Mouse (Mus musculus): ENCODE data around the gene Agpat1. TPM values are rescaled to one million over a fixed set of nuclear protein-coding genes. Genes with fewer than 3 reads are reported as not detected.

Gene Agpat1
- polyA plus RNA-seq, 1 experiment = 245 TPM

DNA sequence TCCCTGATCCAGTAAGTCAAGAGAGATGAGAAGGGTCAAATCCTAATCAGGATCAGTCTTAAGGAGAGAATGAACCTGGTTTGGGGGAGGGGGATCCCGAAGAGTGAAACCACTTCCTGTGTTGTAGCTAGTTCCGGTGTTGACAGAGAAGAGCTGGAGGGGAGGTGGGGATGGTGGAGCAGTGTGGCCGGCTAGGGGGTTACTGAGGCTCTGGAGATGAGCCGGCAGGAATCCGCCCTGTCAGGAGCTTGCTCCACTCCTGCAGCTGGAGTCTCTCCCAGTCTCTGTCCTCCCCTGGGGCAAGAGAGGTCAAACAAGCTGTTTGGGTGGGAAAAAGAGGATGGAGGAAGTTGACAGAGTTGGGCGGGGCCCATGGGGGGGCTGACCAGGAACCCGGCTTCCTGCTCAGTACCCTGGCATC lies 14.4 kb upstream of the Agpat1 start, which contains the start of gene Gpsm3:
Gene Gpsm3 (plus strand): TSS at position 126 of the 421 bp plus-strand sequence.
- Histone ChIP-seq H3K4me3 (ENCODE audit: insufficient read depth, low read depth, low read length) (peak within 1 kb of the TSS; percentile 13; the same call in 1 of the 2 replicates), H3K4me1 (ENCODE audit: control insufficient read depth, insufficient read depth, low read length) (peaks cover 16% of the 10 kb centered on the region), H3K27ac (ENCODE audit: insufficient read depth, low read depth, low read length) (peak within 1 kb of the TSS; percentile 61), H3K36me3 (ENCODE audit: control insufficient read depth, insufficient read depth, low read length) (no peaks in the 10 kb centered on the region; the same call in 1 of the 2 replicates), H3K27me3 (replicated peaks; ENCODE audit: control insufficient read depth, insufficient read depth, low read length) (no peaks in the 10 kb centered on the region)
- WGBS = 27% methylated on average over 7 of the region's 7 CpGs
- TF ChIP-seq CTCF (conservative IDR thresholded peaks at IDR 0.05; ENCODE audit: insufficient read depth, insufficient read length, low read depth, low read length) (no peak), POLR2A (IDR thresholded peaks at IDR 0.05; ENCODE audit: low read depth, low read length) (no peak)
- peak; percentile 72 for DNase-seq

DNA sequence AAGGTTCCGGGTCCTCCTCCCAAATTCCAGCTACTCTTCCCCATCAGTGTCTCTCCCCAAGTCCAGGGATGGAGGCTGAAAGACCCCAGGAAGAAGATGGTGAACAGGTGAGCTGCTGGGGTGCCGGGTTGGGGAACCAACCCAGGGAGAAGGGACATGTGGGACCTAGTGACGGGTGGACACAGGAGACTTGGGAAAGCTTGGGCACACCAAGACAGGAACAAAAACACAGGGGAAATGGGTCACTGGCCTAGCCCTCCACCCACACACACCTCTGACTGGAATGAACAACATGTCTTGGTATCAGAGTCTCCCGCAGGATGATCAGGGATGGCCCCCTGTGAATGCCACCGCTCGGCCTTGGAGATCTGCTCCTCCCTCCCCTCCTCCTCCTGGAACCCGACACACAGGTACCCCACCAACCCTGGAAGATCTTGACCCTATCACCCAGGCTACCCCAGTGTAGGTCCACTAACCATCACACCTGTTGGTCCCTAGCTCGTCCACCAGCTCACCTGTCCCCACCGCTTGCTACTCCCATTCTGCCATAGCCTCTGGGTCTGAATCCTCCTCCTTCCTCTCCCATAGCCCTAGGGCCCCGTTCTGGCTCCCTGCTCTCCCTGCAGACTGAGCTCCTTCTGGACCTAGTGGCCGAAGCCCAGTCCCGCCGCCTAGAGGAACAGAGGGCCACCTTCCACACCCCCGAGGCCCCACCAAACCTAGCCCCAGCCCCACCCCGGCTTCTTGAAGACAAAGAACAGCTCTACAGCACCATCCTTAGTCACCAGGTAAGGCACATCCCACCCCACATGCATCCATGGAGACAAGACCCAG lies 13.7 kb upstream of the Agpat1 start:
- Histone ChIP-seq H3K27me3 (replicated peaks; ENCODE audit: control insufficient read depth, insufficient read depth, low read length) (no peaks in the 10 kb centered on the region), H3K27ac (ENCODE audit: insufficient read depth, low read depth, low read length) (peak overlapping the region; percentile 92), H3K4me3 (ENCODE audit: insufficient read depth, low read depth, low read length) (peak overlapping the region; percentile 13; the same call in 1 of the 2 replicates), H3K4me1 (ENCODE audit: control insufficient read depth, insufficient read depth, low read length) (peaks cover 16% of the 10 kb centered on the region), H3K36me3 (ENCODE audit: control insufficient read depth, insufficient read depth, low read length) (no peaks in the 10 kb centered on the region; the same call in 1 of the 2 replicates)
- 62% methylated on average over 15 of the region's 15 CpGs for WGBS
- no peak for DNase-seq
- TF ChIP-seq CTCF (conservative IDR thresholded peaks at IDR 0.05; ENCODE audit: insufficient read depth, insufficient read length, low read depth, low read length) (no peak), POLR2A (IDR thresholded peaks at IDR 0.05; ENCODE audit: low read depth, low read length) (no peak)

DNA sequence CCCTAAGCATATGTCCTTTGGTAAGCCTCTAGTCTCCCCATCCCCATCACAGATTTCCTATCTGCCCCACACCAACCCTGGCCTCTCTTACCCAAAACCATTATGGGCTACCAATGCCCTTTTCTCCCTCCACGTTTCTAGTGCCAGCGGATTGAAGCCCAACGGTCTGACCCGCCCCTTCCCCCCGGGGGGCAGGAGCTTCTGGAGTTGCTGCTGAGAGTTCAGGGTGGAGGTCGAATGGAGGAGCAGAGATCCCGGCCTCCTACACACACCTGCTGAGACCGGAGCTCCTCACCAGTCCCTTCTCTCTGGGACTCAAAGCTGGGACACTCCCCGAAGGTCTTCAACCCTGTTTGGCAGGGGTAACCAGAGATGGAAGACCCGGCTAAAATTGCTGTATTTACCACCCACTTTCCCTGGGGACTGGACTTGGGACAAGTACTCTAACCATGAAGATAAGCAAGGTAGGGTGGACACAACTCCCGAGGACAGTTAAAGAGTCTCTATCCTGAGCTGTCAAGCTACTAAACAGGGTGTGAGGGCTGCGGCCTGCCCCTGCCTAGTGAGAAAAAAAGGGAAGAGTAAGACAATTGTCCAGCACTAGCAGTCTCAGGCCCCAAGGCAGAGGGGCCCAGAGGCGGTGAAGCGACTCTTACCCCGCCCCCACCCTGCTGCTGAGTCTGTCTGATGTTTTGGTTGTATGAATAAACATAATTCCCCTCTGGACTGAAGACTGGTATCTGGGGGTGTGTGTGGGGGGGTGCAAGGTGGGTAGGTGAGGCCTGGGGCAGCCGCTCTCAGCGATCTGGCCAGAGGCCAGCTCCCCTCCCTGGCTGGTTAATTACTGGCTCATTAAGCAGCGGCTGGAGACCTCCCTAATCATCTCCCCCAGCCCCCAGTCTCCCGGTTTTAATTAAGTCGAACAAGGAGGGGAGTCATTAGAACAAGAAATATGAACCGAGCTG lies 12.8 kb upstream of the Agpat1 start, which contains the start of gene Pbx2:
Gene Pbx2 (plus strand): TSS at position 238 of the 965 bp plus-strand sequence.
- H3K27ac ChIP-seq (ENCODE audit: insufficient read depth, low read depth, low read length) = peak within 1 kb of the TSS; percentile 92
- 5% methylated on average over 21 of the region's 21 CpGs for WGBS
- DNase-seq = peak; percentile 36
- H3K4me1 ChIP-seq (ENCODE audit: control insufficient read depth, insufficient read depth, low read length) = peaks cover 16% of the 10 kb centered on the region
- TF ChIP-seq POLR2A (IDR thresholded peaks at IDR 0.05; ENCODE audit: low read depth, low read length) (no peak), CTCF (conservative IDR thresholded peaks at IDR 0.05; ENCODE audit: insufficient read depth, insufficient read length, low read depth, low read length) (no peak)
- H3K36me3 ChIP-seq (ENCODE audit: control insufficient read depth, insufficient read depth, low read length) = peaks cover 4% of the 10 kb centered on the region; the same call in 1 of the 2 replicates
- peak within 1 kb of the TSS; percentile 69 for H3K4me3 ChIP-seq (ENCODE audit: insufficient read depth, low read depth, low read length)
- H3K27me3 ChIP-seq (replicated peaks; ENCODE audit: control insufficient read depth, insufficient read depth, low read length) = no peaks in the 10 kb centered on the region

DNA sequence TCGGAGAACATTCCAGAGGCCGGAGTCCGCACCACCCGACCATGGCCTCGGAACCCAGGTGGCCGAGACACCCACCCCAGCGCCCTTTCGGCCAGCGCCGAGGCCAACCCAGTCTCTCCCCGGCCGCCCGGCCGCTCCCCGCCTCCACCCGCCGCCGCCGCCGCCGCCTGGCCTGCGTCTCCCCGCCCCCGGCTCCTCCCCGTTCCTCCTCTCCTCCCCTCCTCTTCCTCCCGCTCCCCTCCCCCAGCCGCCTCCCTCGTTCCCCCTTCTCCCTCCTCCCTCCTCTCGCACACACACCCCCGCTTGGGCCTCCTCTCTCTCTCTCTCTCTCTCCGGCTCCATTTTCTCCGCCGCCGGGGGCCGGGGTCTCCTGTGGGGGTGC lies 12.1 kb upstream of the Agpat1 start:
- H3K36me3 ChIP-seq (ENCODE audit: control insufficient read depth, insufficient read depth, low read length) = peaks cover 4% of the 10 kb centered on the region; the same call in 1 of the 2 replicates
- H3K4me1 ChIP-seq (ENCODE audit: control insufficient read depth, insufficient read depth, low read length) = peaks cover 16% of the 10 kb centered on the region
- peak; percentile 91 for DNase-seq
- 3% methylated on average over 16 of the region's 35 CpGs for WGBS
- H3K4me3 ChIP-seq (ENCODE audit: insufficient read depth, low read depth, low read length) = peak overlapping the region; percentile 69
- H3K27ac ChIP-seq (ENCODE audit: insufficient read depth, low read depth, low read length) = peak overlapping the region; percentile 92
- H3K27me3 ChIP-seq (replicated peaks; ENCODE audit: control insufficient read depth, insufficient read depth, low read length) = no peaks in the 10 kb centered on the region
- TF ChIP-seq CTCF (conservative IDR thresholded peaks at IDR 0.05; ENCODE audit: insufficient read depth, insufficient read length, low read depth, low read length) = no peak
- TF ChIP-seq POLR2A (IDR thresholded peaks at IDR 0.05; ENCODE audit: low read depth, low read length) = peak; percentile 61

DNA sequence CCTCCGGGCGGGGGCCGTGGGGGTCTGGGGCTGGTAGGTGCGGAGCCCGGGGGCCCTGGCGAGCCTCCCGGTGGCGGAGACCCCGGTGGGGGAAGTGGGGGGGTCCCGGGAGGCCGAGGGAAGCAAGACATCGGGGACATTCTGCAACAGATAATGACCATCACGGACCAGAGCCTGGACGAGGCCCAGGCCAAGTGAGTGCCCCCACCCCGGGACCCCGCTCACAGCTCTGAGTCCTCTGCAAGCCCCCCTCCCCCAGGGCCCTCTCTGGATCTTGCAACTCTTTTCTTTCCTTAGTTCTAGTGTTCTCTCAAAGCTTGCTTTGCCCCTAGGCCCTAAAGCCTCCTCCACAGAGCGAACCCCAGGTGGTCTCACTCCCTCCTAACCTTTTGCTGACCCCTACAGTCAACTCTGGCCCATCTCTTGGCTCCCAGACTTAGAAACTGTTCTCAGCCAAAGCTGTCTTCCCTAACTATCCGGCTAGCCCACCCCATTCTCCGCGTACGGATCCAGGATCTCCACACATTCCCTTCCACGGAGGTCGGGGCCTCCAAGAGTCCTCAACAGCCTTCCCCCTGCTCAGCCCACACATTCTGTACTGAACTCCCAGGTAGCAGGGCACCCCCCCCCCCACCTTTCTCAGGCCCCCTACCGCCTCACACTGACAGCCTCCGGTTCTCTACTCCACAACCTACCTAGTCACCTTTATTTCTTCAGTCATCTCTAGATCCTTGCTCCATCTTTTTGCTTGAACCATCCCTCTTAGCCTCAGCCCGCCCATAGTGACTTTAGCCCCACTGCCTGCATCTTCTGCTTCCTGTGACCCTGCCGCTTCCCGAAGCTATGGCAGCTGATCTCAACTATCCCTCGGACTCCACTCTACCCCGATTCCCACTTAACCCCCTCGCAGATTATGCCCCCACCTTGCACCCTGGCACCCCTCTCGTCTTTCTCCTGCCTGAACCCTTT lies 11.2 kb upstream of the Agpat1 start:
- TF ChIP-seq POLR2A (IDR thresholded peaks at IDR 0.05; ENCODE audit: low read depth, low read length) = no peak
- TF ChIP-seq CTCF (conservative IDR thresholded peaks at IDR 0.05; ENCODE audit: insufficient read depth, insufficient read length, low read depth, low read length) = no peak
- Histone ChIP-seq H3K36me3 (ENCODE audit: control insufficient read depth, insufficient read depth, low read length) (peaks cover 4% of the 10 kb centered on the region; the same call in 1 of the 2 replicates), H3K4me1 (ENCODE audit: control insufficient read depth, insufficient read depth, low read length) (peaks cover 15% of the 10 kb centered on the region), H3K27ac (ENCODE audit: insufficient read depth, low read depth, low read length) (peak overlapping the region; percentile 75), H3K4me3 (ENCODE audit: insufficient read depth, low read depth, low read length) (peak overlapping the region; percentile 69), H3K27me3 (replicated peaks; ENCODE audit: control insufficient read depth, insufficient read depth, low read length) (no peaks in the 10 kb centered on the region)
- WGBS = 2% methylated on average over 32 of the region's 32 CpGs
- DNase-seq = peak; percentile 59
